Mouse (Mus musculus): ENCODE measurements at regions not wholly inside any gene's neighbourhood (a gene's known extent, or its start where the extent isn't known, plus 50 kb on each side); places are given as distances from the start of the nearest gene placed in this dataset.

DNA sequence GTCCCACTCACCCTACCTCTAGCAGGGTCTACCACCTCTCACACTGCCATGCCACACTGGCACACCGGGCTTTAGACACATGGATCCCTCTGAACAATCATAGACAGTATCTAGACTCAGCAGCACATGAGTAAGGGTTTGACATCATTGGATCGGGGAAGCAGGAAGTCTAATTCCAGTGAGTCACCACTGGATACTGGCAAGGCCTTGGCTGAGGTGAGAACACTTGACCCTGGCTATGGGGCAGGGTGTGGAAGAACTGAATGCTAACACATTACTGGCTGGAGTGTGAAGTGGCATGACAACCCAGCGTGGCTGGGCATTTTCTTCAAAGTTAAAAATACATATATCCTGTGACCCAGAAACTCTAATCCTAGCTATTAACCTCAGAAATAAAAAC, 114.4 kb downstream of the H2afy start:
- no peak for DNase-seq
- intact Hi-C loops (cut with DNase I), result no loop called here

DNA sequence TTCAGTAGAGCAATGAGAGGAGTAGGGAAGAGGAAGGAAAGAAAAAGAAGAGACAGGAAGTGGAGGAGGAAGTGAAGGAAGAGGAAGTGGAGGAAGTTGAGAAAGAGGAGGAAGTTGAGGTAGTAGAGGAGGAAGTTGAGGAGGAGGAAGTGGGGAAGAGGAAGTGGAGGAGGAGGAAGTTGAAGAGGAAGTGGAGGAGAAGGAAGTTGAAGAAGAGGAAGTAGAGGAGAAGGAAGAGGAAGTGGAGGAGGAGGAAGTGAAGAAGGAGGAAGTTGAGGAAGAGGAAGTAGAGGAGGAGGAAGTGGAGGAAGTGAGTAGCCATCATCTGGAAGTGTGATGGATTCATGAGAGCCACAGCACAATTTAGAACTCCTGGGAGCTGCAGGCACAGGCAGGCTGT, 122.2 kb downstream of the H2afy start:
- intact Hi-C loops (cut with DNase I), result no loop called here
- DNase-seq, result no peak

DNA sequence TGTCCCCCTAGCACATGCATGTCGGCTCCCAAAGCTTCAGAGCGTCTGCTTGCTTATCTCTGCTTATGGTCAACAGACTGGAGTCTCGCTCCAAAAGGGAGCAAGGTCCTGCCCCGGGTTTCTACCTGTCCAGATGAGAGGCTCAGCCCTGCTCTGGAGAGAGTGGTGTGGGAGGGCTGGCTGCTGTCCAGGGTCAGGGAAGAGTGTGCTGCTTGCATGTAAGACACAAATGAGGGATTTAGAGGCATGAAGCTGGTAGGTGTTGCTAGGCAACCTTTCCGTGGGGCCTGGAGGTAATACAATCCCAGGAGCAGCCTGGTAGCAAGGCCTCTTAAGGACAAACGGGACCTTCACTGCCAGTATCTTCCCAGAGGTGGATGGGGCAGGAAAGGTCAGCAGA, 125.7 kb downstream of the H2afy start:
- no peak for DNase-seq
- intact Hi-C loops (cut with DNase I), result no loop called here

DNA sequence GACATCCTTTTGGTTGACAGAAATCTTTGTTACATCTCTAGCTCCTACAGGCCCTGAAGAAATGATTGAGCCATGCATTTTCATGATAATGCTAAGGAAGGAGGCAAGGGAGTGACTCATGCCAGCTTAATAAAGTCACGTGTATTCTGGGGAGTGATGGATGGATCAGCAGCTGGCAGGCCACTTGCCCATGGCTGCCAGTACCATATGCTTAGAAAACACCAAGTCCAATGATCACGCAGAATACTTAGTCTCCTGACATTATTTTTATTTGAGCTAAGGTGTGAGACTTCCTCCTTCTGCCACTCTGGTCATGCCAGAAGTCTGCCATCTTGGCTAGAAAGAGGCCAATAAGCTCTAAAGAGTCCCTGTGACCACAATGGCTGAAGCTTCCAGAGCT, 129.3 kb downstream of the H2afy start:
- DNase-seq, result no peak
- intact Hi-C loops (cut with DNase I), result no loop called here

DNA sequence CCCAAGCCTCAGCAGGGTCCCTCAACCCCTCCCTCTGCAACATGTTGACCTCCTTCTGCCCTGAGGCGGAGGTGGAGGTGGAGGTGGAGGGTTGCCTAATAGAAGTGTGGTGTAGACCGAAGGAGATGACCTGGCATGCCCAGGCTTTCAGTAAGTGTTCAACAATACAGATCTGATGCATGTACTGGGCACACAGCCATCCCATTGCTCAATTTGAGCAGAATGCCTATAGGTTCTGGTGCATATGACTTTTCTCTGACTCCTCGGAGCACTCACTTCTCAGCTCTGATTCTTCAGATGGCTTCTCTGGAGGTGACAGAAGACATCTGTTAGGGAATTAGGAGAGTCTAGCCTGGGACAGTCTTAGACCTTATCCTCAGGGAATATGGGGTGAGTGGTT, 130.4 kb downstream of the H2afy start:
- DNase-seq, result no peak
- intact Hi-C loops (cut with DNase I), result no loop called here

DNA sequence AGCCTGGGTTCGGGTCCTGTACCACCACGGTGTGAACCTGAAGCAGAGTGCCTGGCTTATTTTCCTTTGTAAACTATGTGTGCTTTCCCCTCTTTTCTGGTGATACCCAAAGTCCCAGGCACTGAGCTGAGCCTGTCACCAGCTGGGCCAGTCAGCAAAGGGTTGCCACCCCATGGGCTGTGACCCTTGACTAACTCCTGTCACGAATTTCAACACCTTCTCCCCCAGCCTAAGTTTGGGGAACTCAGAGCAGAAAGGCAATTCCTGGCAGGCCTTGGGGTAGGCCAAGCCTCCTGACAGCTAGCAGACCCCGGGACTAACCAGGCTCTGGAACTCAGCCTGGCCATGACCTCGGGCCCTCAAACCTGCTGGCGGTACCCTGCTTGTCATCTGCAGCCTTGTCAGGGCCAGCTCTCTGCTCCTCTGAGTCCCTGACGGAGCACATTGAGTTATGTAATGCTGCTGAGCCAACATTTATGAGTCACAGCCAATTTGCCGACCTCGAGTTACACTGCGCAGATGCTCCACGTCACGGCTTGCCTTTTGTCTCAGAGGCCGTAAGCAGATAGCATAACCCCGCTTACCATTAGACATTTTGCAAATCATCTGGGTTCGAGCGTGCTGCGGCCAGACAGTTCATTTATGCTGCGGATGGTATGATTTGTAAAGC, 132.3 kb downstream of the H2afy start:
- intact Hi-C loops (cut with DNase I), result no loop called here
- DNase-seq, result peak; percentile 46 to 52

DNA sequence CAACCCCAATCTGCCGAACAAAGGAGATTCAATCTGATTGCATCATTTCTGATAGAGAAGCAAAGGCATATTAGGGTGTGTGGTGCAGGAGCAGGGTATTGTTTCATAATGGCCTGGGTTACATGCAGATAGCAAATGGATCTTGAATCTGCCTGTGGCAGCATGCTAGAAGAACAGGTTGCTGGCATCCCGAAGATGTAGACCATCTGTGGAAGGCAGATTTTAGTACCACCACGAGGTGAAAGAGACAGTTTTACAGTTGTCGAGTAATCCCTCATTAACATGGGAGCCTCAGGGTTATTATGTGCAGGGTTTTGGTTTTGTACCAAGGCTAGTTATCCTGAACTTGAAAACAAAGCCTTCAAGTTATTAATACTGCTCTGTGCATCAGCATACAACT, 140.9 kb downstream of the H2afy start:
- DNase-seq, result no peak
- intact Hi-C loops (cut with DNase I), result no loop called here

DNA sequence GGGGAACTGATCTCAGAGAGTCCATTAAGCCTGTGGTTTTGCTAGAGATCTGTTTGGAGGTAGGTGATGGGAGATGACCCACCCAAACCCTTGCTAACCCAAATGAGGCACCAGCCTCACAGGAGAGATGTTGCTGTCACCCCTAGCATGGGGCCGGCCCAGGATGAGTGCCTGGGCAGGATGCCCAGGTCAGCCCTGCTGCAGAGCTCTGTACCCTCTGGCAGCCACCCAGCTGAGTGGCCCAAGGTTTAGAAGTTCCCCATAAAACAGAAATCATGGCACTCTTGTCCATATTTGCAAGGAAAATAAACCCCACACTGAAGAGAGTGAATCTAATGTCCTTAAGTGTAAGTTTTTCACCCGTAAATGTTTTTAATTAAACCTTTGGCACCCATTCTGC, 141.7 kb downstream of the H2afy start:
- intact Hi-C loops (cut with DNase I), result no loop called here
- DNase-seq, result peak; percentile 34 to 50

DNA sequence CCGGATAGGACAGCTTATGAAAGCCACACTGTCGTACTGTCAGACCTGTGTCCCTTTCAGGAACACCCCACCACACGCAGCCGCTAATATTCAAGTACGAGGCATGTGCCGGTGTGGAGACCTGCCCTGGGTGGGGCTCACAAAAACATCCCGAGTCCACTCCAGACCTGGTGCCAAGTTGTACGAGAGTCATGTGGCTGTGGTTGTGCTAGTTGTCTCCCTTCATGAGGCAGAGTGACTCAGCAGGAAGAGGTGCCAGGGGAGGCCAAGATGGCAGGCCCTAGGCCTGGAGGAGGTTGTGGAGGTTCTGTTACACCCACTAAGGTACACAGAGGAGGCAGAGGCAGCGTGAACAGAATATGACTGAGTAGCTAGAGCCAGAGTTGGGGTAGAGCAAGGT, 143.5 kb downstream of the H2afy start:
- intact Hi-C loops (cut with DNase I), result no loop called here
- DNase-seq, result no peak

DNA sequence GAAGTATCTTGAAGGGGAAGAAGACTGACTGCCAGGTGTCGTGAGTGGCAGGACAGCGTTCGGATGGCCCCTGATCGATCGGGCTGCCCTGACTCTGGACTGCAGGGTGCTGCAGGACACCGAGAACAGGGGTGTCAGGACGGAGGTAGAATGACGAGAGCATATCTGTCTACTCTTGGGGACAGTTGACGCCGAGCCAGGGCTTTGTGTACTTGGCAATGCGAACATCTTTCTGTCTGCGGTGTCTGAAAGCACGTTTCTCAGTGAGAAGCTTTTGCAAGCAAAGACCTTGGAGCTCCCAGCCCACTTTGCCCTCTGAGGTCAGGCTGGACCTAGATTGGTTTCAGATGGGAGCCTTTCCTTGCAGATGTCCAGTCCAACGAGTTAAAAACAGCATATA, 144.9 kb downstream of the H2afy start:
- intact Hi-C loops (cut with DNase I), result no loop called here
- DNase-seq, result no peak

DNA sequence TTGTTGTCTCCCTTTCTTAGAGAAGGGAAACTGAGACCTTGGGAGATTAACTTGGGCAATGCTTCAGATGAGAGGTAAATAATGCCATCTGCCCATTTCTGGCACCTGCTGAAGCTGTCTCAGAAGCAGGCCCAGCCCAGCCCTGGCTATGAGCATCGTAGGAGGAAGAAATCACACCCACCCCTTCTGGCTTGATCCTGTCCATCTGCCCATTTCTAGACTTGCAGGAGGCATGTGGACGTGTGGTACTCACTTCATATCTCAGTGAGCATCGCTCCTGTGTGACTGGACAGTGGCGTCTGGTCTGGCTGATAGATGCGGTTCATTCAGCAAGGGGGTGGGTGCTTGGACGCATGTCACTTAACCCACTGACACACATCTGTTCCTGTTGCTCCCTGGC, 146.0 kb downstream of the H2afy start:
- intact Hi-C loops (cut with DNase I), result no loop called here

DNA sequence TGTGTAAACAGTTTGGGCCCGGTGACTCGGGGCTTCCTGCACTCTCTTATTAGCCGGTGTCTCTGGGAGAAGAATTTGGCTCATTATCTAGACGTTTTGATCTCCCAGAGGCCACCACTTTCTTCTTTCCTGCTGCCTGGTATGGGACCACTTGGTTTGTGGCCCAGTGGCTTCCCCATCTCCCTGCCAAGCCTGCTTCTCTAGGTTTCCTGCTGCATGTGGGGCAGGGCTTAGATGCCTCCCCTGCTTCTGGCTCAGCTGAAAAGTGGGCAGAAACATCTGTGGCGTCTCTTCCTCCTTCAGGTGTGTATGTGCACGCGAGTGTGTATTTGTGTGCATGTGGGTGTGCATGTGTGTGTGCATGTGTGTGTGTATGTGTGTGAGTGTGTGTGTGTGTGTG, 146.8 kb downstream of the H2afy start:
- DNase-seq, result no peak
- intact Hi-C loops (cut with DNase I), result no loop called here

More for the DNA sequence above, 146.0 kb downstream of the H2afy start:
- no peak for DNase-seq

DNA sequence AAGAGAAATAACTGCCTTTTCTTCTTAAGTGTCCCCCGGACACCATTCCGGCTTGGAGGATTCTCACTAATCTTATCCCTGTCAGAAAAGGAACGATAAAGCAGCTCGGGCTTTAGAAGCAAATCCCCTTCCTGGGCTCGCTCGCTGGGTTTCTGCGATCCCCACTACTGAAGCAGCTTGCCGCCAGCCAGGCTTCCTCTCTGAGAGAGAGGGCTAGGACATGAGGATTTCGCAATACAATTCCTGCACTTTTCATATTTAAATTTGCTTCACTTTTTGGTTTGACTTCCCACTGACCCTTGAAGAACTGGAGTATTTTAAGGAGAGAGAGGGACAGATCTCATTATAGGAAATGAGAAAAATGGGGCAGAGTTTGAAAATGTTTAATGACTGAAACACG, 149.4 kb upstream of the Pitx1 start:
- DNase-seq, result peak in 1 of 2 experiments; percentile 19

DNA sequence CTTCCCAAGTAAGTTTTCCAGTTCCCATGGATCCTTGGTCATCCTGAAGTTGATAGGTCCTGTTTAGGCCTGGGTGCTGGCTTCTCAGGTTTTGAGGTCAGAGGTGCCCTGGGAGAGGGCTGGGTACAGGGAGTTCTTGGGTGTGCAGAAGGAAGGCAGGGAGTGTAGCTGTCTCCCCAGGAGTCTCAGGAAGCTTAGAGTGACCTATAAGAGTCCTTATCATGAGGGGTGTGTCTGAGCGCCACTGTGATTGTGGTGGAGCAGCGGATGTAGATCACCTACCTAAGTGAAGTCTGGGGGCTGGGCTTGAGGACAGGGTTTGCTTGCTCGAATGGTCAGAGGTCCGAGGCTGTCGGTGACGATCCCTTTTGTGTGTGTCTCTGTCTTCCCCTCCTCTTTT, 148.8 kb upstream of the Pitx1 start:
- DNase-seq, result no peak
- intact Hi-C loops (cut with DNase I), result no loop called here

More for the DNA sequence above, 149.4 kb upstream of the Pitx1 start:
- intact Hi-C loops (cut with DNase I), result no loop called here

DNA sequence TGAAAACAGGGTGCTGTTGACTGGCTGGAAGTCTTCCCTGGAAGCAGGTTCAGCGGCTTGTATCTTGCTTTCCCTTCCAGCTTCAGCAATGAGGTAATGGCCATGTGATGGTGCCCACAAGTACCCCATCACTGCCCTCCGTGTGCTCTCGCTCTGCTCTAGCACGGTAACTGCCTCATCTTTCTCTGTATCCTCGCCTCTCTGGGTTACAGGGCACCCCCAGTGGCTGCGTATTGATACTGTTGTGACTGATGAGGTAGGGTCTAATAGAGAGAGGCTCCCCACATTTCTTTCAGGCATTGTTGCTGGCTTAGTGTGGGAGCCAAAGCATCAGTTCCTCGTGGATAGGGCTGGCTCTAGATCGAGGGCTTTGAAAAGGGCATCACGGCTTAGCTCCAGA, 147.9 kb upstream of the Pitx1 start:
- intact Hi-C loops (cut with DNase I), result no loop called here
- DNase-seq, result no peak

DNA sequence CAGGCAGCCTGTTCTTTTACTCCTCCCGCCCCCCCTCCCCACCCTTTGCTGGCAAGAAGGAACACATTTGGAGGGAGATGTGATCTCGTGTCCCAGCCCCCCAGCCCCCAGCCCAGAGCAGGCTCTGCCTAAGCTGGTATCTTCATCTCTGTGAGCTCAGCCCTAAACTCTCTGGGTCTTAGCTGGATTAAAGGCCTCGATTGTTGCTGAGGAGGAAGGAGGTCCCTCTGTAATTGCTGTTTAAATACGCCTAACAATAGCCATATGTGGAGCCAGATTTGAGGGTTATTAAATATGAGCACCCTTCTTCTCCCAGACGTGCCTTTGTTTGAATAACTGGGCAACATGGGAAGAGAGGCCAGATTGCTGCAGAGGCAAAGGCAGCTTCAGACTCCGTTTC, 145.0 kb upstream of the Pitx1 start:
- no peak for DNase-seq
- intact Hi-C loops (cut with DNase I), result no loop called here

DNA sequence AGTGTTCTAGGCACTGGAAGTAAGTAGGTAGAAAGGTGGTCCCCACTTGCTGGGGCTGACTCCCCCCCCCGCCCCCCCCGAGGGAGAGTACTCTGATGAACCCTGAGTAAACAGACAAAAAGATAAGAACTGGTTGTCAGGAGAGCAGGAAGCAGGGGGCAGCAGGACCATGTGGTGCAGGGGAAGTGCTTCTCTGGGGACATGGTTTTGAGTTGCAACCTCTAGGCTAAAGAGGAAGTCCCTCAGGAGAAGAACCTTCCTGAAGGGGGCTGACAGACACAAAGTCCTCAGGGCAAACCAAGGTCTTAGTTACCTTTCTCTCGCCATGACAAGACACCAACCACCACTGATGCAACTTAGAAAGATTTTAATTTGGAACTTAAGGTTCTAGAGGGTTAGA, 141.9 kb upstream of the Pitx1 start:
- intact Hi-C loops (cut with DNase I), result no loop called here
- DNase-seq, result no peak

DNA sequence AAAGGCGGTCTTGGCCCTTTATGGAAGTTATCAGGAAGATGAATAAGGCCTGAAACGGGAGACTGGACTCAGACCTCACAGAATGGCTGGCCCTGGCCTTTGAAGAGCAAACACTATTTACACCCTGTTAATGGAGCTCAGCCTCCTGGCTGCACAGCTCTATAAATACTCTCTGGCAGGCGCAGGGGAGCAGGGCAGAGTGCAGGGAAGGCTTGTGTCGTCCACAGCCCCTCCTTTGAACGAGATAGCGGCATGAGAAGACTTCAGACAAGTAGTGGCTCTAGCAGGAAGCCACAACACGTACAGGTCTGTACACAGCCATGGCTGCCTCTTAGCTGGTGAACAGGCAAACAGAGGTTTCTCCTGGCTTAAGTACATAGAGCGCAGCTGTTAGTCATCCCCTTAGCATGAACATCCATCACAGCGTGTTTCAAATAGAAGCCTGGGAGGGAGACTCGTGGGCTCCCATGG, 141.0 kb upstream of the Pitx1 start:
- DNase-seq, result peak; percentile 41 to 45
- intact Hi-C loops (cut with DNase I), result no loop called here

DNA sequence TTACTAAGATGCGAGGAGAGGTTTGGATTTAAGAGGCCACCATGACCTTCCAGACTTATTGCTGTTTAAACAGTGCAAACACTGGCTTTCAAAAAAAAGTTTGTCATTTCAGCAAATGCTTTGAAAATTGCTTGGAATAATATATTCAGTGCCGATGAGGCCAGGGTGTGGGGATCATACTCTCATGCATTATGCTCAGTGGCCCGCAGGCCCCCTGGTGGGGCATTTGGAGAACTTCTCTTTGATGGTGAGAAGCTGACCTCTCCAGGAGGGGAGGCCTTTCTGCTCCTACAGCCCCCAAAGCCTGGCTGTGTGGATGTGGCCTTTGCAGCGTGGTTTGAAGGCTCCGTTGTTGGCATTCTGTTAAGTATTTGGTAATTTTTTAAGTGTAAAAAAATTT, 138.1 kb upstream of the Pitx1 start:
- DNase-seq, result peak in 1 of 2 experiments; percentile 24
- intact Hi-C loops (cut with DNase I), result no loop called here

DNA sequence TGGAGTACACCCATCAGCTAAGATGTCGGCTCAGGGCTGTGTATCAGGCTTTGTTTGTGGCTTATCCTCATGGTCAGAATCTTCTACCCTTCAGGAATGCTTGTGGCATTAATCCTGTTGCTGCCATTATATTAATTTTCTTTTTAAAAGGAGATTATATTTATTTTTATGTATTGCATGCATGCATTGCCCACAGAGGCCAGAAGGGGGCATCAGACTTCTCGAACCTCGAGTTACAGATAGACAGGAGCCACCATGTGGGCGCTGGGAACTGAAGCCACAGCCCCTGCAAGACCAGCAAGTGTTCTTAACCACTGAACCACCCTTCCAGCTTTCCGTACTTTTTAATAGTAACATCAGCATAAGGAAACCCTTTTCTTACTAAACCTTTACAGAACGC, 134.7 kb upstream of the Pitx1 start:
- DNase-seq, result no peak
- intact Hi-C loops (cut with DNase I), result no loop called here

DNA sequence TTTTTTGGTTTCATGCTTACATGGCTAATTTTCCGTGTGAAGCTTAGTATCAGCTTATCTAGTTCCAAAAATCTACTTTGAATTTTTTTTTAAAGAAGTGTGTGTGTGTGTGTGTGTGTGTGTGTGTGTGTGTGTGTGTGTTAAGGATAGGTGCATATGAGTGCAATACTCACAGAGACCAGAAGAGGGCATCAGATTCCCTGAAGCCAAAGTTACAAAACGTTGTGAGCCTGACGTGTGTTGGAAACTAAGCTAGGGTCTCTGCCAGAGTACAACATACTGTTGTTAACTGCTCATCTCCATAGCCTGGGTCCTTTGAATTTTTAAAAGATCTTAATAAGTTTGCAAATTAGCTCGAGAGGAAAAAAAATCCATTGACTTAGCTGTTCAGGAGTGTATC, 133.5 kb upstream of the Pitx1 start:
- DNase-seq, result no peak
- intact Hi-C loops (cut with DNase I), result loop anchor here (10.0 kb wide), 1 partner anchor 245 kb away; the partner anchor contains the start of gene Pcbd2

DNA sequence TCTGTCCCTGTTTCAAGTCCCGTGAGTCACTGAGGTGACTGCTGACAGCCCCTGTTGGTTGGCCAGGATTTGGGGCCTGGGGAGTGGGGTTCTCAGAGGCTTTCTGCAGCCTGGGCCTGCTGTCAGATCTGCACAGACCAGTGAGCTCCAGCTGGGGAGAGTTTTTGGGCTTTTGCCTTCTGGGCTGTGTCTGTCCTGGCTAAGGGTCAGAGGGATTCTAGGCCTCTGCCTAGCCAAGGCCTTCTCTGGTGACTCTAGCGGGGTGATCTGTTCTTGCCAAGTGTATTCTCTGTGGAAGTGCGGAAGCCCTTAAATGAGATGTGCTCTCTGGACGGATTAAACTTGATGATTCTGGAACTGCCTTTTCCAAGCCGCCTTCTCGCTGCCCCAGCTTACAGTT, 131.2 kb upstream of the Pitx1 start:
- peak; percentile 60 to 71 for DNase-seq
- intact Hi-C loops (cut with DNase I), result loop anchor here (10.0 kb wide), 1 partner anchor 242 kb away; the partner anchor contains the start of gene Pcbd2
